Mouse (Mus musculus) olfactory bulb, adult 2 months (tissue): ENCODE results near the gene Fzd2. TPM values are rescaled to one million over a fixed set of nuclear protein-coding genes. Genes with fewer than 3 reads are reported as not detected.

Experiments
- H3K27ac ChIP-seq: fragments of 200-500 bp; 2 replicates; pipeline ENCODE4 v1.5.1; 2012; ENCODE audit warnings: low read depth, low read length; ENCODE audit not compliant: insufficient read depth
- H3K4me1 ChIP-seq: fragments of 200-500 bp; 2 replicates; pipeline ENCODE4 v1.6.1; 2012; ENCODE audit warnings: low read length; ENCODE audit not compliant: control insufficient read depth, insufficient read depth
- H3K4me3 ChIP-seq: fragments of 200-500 bp; 2 replicates; pipeline ENCODE4 v1.5.1; 2012; ENCODE audit warnings: mild to moderate bottlenecking, low read depth, low read length, moderate library complexity; ENCODE audit not compliant: insufficient read depth
- CTCF ChIP-seq: fragments of 200-500 bp; IDR thresholded peaks from 2 replicates; pipeline ENCODE4 v1.5.1; 2012; ENCODE audit warnings: low read depth, mild to moderate bottlenecking, low read length, moderate library complexity; ENCODE audit not compliant: insufficient read depth
- POLR2A ChIP-seq: fragments of 200-500 bp; IDR thresholded peaks from 2 replicates; pipeline ENCODE4 v1.6.1; 2012; ENCODE audit warnings: mild to moderate bottlenecking, low read depth, low read length, moderate library complexity; ENCODE audit not compliant: insufficient read depth
- WGBS: fragments of 180-500 bp; shearing (Covaris S2); methylation state at CpG from one replicate; pipeline ENCODE4 v1.1.7; 2018; 5-methylcytosine and 5-hydroxymethylcytosine counted together
- polyA plus RNA-seq: library from polyadenylated mRNA; stranded (reverse); fragments of >200 nt; gene quantifications from 2 replicates; pipeline ENCODE4 v1.2.4, GENCODE M21; 2012; ENCODE audit warnings: low replicate concordance; ENCODE audit not compliant: missing spikeins, insufficient read depth, insufficient read length

Fzd2 gene
- polyA plus RNA-seq, 1 experiment = not detected

GRCm38 (mm10) chr11:102566290-102566689 lies 37.9 kb upstream of the Fzd2 start:
- no peak for TF ChIP-seq CTCF
- no peak for TF ChIP-seq POLR2A
- 85% methylated on average over 1 of the region's 1 CpGs for WGBS
- Histone ChIP-seq H3K27ac (no peak overlapping the region), H3K4me1 (no peaks in the 10 kb centered on the region), H3K4me3 (no peak overlapping the region)

DNA sequence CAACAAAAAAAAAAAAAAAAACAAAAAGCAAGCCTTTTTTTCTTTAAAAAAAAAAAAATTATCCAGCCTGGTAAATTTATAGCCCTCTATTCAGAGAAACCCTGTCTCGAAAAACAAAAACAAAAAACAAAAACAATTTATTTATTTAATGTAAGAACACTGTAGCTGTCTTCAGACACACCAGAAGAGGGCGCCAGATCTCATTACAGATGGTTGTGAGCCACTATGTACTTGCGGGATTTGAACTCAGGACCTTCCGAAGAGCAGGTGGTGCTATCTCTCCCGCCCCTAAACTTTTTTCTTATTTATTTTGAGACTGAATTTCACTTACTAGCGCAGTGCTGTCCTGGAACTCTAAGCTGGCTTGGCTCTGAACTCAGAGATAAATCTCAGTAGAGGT lies 37.0 kb upstream of the Fzd2 start:
- WGBS = 90% methylated on average over 6 of the region's 6 CpGs
- TF ChIP-seq CTCF (no peak), POLR2A (no peak)

GRCm38 (mm10) chr11:102567723-102568122 lies 36.5 kb upstream of the Fzd2 start:
- H3K27ac ChIP-seq = no peak overlapping the region
- TF ChIP-seq CTCF = no peak
- no peak for TF ChIP-seq POLR2A
- H3K4me3 ChIP-seq = no peak overlapping the region
- no peaks in the 10 kb centered on the region for H3K4me1 ChIP-seq
- 96% methylated on average over 15 of the region's 15 CpGs for WGBS

More for the DNA sequence above, 37.0 kb upstream of the Fzd2 start:
- Histone ChIP-seq H3K27ac (no peak overlapping the region), H3K4me3 (no peak overlapping the region), H3K4me1 (no peaks in the 10 kb centered on the region)

DNA sequence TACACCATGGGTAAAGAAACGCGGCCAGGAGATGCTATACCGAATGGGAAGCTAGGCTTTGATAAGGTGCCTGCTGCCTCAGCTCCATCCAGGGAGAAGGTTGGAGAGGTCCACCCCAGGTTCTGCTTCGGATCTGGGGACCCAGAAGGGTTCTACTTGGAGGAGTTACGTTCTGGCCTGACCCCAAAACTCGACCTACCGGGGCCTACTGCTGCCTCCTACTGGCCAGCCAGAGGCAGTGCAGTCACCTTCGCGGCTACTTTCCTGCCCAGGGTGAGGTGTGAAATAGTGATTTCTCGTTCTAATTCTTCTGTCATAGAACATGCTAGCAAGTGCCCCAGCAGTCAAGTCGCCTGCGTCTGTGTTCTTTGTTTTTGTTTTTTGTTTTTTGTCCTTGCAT lies 36.0 kb upstream of the Fzd2 start:
- 82% methylated on average over 12 of the region's 12 CpGs for WGBS
- Histone ChIP-seq H3K4me3 (no peak overlapping the region), H3K4me1 (no peaks in the 10 kb centered on the region), H3K27ac (no peak overlapping the region)
- TF ChIP-seq POLR2A (no peak), CTCF (peak; percentile 48; the same call in 1 of the 2 replicates)

DNA sequence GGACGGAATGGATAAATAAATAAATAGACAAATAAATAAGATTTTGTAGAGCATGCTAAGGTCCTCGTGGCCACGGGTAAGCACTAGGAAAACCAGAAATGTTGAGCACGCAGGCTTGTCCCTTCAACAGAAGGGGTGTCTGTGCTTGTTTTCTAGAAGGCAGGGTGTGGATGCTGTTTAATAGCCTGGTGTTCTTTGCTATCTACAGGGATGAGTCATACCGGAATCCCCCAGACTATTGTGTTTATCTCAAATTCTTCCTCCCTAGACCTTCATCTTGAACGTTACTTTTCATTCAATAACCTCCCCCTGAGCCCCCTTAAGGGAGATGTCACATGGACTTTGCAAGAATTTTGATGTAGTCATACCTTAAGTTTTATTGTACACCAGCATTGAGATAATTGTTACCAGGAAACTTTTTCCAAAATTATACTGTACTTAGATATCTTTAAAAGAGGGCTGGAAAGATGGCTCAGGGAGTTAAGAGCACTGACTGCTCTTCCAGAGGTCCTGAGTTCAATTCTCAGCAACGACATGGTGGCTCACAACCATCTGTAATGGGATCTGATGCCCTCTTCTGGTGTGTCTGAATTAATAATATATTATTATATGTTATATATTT lies 35.3 kb upstream of the Fzd2 start:
- TF ChIP-seq CTCF = no peak
- no peak for TF ChIP-seq POLR2A
- WGBS = 55% methylated on average over 7 of the region's 7 CpGs
- no peak overlapping the region for H3K27ac ChIP-seq
- no peak overlapping the region for H3K4me3 ChIP-seq
- no peaks in the 10 kb centered on the region for H3K4me1 ChIP-seq

DNA sequence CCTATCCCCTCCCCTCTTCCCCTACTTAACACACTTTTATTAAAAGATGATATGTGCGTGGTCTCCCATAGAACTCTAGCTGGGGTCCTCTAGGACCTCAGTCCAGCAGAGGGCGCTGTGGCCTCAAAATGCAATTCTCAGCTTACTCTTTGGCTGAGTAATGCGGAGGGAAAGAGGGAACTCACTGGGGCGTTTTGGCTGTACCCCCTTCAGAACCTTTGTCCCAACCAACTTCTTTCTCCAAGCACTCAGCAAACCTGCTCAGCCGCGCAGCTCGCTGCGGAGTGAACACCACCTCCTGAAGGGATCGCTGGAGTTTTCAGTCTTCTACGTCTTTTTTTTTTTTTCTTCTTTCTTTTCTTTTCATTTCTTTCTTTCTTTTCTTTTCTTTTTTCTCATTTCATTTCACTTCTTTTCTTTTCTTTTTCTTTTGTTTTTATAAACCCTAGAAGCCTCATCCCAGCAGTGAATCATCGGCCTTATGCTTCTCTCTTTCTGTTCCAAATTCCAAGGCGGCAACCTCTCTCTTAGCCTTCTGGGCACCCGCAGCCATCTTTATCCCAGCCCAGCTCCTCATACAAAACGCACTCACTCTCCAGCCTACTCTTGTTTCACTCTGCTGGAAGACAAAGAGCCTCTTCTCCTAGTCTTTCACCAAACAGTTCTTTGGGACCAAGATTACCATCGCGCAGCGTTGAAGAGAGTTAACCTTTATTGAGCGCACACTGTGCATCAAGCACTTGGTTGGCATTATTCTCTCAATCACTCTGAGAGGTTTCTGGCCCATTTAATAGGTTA lies 31.1 kb upstream of the Fzd2 start:
- Histone ChIP-seq H3K4me1 (no peaks in the 10 kb centered on the region), H3K4me3 (peak overlapping the region; percentile 44), H3K27ac (no peak overlapping the region)
- TF ChIP-seq CTCF (peak; percentile 39; the same call in 1 of the 2 replicates), POLR2A (no peak)
- WGBS = 7% methylated on average over 18 of the region's 18 CpGs

GRCm38 (mm10) chr11:102575034-102575433 lies 29.2 kb upstream of the Fzd2 start:
- 81% methylated on average over 1 of the region's 1 CpGs for WGBS
- peaks cover 10% of the 10 kb centered on the region for H3K4me1 ChIP-seq
- H3K4me3 ChIP-seq = no peak overlapping the region
- no peak overlapping the region for H3K27ac ChIP-seq
- TF ChIP-seq CTCF (no peak), POLR2A (no peak)

GRCm38 (mm10) chr11:102576050-102576754 lies 28.0 kb upstream of the Fzd2 start:
- Histone ChIP-seq H3K4me1 (peaks cover 11% of the 10 kb centered on the region), H3K27ac (no peak overlapping the region), H3K4me3 (no peak overlapping the region)
- TF ChIP-seq CTCF (no peak), POLR2A (no peak)
- 70% methylated on average over 13 of the region's 13 CpGs for WGBS
